Mouse (Mus musculus) CD8-positive naive resting alpha-beta T cell, adult 2 months (primary cell): Measurements from ENCODE around the gene Oprm1.

Experiments
- DNase-seq, 2 experiments: peaks; one replicate each; pipeline ENCODE4 v3.0.0; 2022; ENCODE audit warnings: low read depth in 2 of 2, low spot score in 2 of 2

Gene Oprm1

GRCm38 (mm10) chr10:7035547-7035946, 277.2 kb downstream of the Oprm1 start:
- no peak for DNase-seq

- DNase-seq: no peak
Observed at GRCm38 (mm10) chr10:7037194-7037593, 278.9 kb downstream of the Oprm1 start.

GRCm38 (mm10) chr10:7041032-7041431, 282.7 kb downstream of the Oprm1 start:
- no peak for DNase-seq

- no peak for DNase-seq
Observed at GRCm38 (mm10) chr10:7043896-7044295, 285.6 kb downstream of the Oprm1 start.

GRCm38 (mm10) chr10:7047288-7047918, 289.1 kb downstream of the Oprm1 start:
- DNase-seq: no peak

- DNase-seq: no peak
Observed at GRCm38 (mm10) chr10:7047919-7048291, 289.6 kb downstream of the Oprm1 start.

GRCm38 (mm10) chr10:7049901-7050300, 291.6 kb downstream of the Oprm1 start:
- no peak for DNase-seq

GRCm38 (mm10) chr10:7052315-7053017, 294.2 kb downstream of the Oprm1 start, which contains the start of gene Ipcef1:
Ipcef1 (minus strand) TSS chr10:7052478.
- DNase-seq: no peak

- no peak for DNase-seq
Observed at GRCm38 (mm10) chr10:7054560-7055205, 296.4 kb downstream of the Oprm1 start.

- DNase-seq: no peak
Observed at GRCm38 (mm10) chr10:7057546-7057945, 299.2 kb downstream of the Oprm1 start.

GRCm38 (mm10) chr10:7060326-7060725, 302.0 kb downstream of the Oprm1 start:
- DNase-seq: no peak

GRCm38 (mm10) chr10:7062993-7063392, 304.7 kb downstream of the Oprm1 start:
- no peak for DNase-seq

- no peak for DNase-seq
Observed at GRCm38 (mm10) chr10:7063752-7064457, 305.6 kb downstream of the Oprm1 start.

GRCm38 (mm10) chr10:7068608-7069007, 310.3 kb downstream of the Oprm1 start:
- peak in 1 of 2 experiments; percentile 10 for DNase-seq

GRCm38 (mm10) chr10:7069090-7069489, 310.8 kb downstream of the Oprm1 start:
- no peak for DNase-seq

- no peak for DNase-seq
Observed at GRCm38 (mm10) chr10:7070100-7070835, 312.0 kb downstream of the Oprm1 start.

GRCm38 (mm10) chr10:7070924-7071323, 312.6 kb downstream of the Oprm1 start:
- no peak for DNase-seq

- DNase-seq: no peak
Observed at GRCm38 (mm10) chr10:7074231-7074630, 315.9 kb downstream of the Oprm1 start.

- no peak for DNase-seq
Observed at GRCm38 (mm10) chr10:7075661-7076060, 317.4 kb downstream of the Oprm1 start.

GRCm38 (mm10) chr10:7076201-7076600, 317.9 kb downstream of the Oprm1 start:
- DNase-seq: peak; percentile 40 to 54

GRCm38 (mm10) chr10:7076662-7077211, 318.4 kb downstream of the Oprm1 start:
- DNase-seq: no peak
